Mouse (Mus musculus): ENCODE results near the gene Ccr4.
"Not testable (repeated sequence)": the region's sequence is repeated elsewhere in the genome, so short reads cannot be mapped to it uniquely, and the experiment has no call there.

DNA sequence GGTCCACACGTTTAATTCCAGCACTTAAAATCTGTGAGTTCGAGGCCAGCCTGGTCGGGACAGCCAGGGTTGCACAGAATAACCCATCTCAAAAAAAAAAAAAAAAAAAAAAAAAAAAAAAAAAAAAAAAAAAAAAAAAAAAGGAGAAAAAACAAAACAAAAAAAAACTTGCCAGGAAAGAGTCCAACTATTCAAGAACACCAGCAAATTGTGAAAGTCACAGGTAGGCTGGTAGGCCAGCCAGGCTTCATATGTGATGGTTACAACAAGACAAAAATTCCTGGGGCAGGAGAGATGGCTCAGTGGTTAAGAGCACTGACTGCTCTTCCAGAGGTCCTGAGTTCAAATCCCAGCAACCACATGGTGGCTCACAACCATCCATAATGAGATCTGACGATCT lies 15.8 kb upstream of the Ccr4 start:
- TF ChIP-seq POLR2A (IDR thresholded peaks at IDR 0.05; ENCODE audit: low read depth, low read length); CTCF (IDR thresholded peaks at IDR 0.05; ENCODE audit: extremely low read depth, insufficient read depth, insufficient read length, insufficient replicate concordance): not testable (repeated sequence)
